Mouse (Mus musculus) myocyte (in vitro differentiated cells): ENCODE measurements at regions not wholly inside any gene's neighbourhood (a gene's known extent, or its start where the extent isn't known, plus 50 kb on each side); places are given as distances from the start of the nearest gene placed in this dataset.

Experiments
- H3K27me3 ChIP-seq: one replicate; pipeline ENCODE4 v1.6.1; 2011; ENCODE audit not compliant: control insufficient read depth, insufficient read depth, insufficient read length
- H3K36me3 ChIP-seq: one replicate; pipeline ENCODE4 v1.6.1; 2011; ENCODE audit not compliant: control insufficient read depth, insufficient read depth
- H3K4me2 ChIP-seq: one replicate; pipeline ENCODE4 v1.6.1; 2011; ENCODE audit warnings: low read depth, control low read depth
- H3K4me3 ChIP-seq: one replicate; pipeline ENCODE4 v1.5.1; 2011; ENCODE audit warnings: mild to moderate bottlenecking, control low read depth, moderate library complexity
- H3K79me2 ChIP-seq: one replicate; pipeline ENCODE4 v1.6.1; 2011; ENCODE audit not compliant: control insufficient read depth, insufficient read depth
- H3ac ChIP-seq: one replicate; pipeline ENCODE4 v1.6.1; 2011; ENCODE audit not compliant: control insufficient read depth, insufficient read length
- CEBPB ChIP-seq: IDR thresholded peaks from 2 replicates; pipeline ENCODE4 v1.6.1; 2011; ENCODE audit warnings: mild to moderate bottlenecking, moderate library complexity; ENCODE audit not compliant: poor library complexity, insufficient read depth, severe bottlenecking
- E2F4 ChIP-seq: IDR thresholded peaks from one replicate; pipeline ENCODE4 v1.6.1; 2011; ENCODE audit warnings: mild to moderate bottlenecking, control low read depth, moderate library complexity; ENCODE audit not compliant: insufficient read depth
- MAX ChIP-seq: IDR thresholded peaks from one replicate; pipeline ENCODE4 v1.6.1; 2011; ENCODE audit warnings: low read depth, mild to moderate bottlenecking, control low read depth
- MYOD1 ChIP-seq, 3 experiments: IDR thresholded peaks; one replicate each; pipeline ENCODE4 v1.6.1; 2011; ENCODE audit warnings: control low read depth in 2 of 3, low read depth in 2 of 3, mild to moderate bottlenecking in 2 of 3, moderate library complexity in 1 of 3; ENCODE audit not compliant: insufficient read length in 2 of 3, control insufficient read depth in 1 of 3
- MYOG ChIP-seq, 3 experiments: IDR thresholded peaks; one replicate each; pipeline ENCODE4 v1.6.1; 2011; ENCODE audit warnings: control low read depth in 2 of 3, low read depth in 2 of 3, mild to moderate bottlenecking in 2 of 3; ENCODE audit not compliant: insufficient read length in 2 of 3, control insufficient read depth in 1 of 3, insufficient read depth in 1 of 3
- POLR2A ChIP-seq: IDR thresholded peaks from one replicate; pipeline ENCODE4 v1.6.1; 2011; ENCODE audit warnings: low read depth, mild to moderate bottlenecking, control low read depth, moderate library complexity; ENCODE audit not compliant: insufficient read length
- POLR2AphosphoS2 ChIP-seq: IDR thresholded peaks from one replicate; pipeline ENCODE4 v1.6.1; 2011; ENCODE audit warnings: low read depth, control low read depth; ENCODE audit not compliant: insufficient read length
- REST ChIP-seq: IDR thresholded peaks from one replicate; pipeline ENCODE4 v1.6.1; 2011; ENCODE audit warnings: mild to moderate bottlenecking, control low read depth, moderate library complexity; ENCODE audit not compliant: insufficient read depth, insufficient read length
- SRF ChIP-seq: IDR thresholded peaks from one replicate; pipeline ENCODE4 v1.6.1; 2011; ENCODE audit warnings: low read depth; ENCODE audit not compliant: control insufficient read depth, insufficient read length
- TCF12 ChIP-seq: IDR thresholded peaks from one replicate; pipeline ENCODE4 v1.6.1; 2011; ENCODE audit warnings: mild to moderate bottlenecking, control low read depth; ENCODE audit not compliant: poor library complexity, insufficient read depth, severe bottlenecking
- TCF3 ChIP-seq: IDR thresholded peaks from one replicate; pipeline ENCODE4 v1.6.1; 2011; ENCODE audit warnings: low read depth, control low read depth; ENCODE audit not compliant: insufficient read length
- USF1 ChIP-seq: IDR thresholded peaks from one replicate; pipeline ENCODE4 v1.6.1; 2011; ENCODE audit warnings: low read depth, mild to moderate bottlenecking, control low read depth, moderate library complexity

GRCm38 (mm10) chr15:88072676-88073075 lies 527.4 kb upstream of the Zdhhc25 start:
- H3K4me3 ChIP-seq, result no peak overlapping the region

GRCm38 (mm10) chr15:88083911-88084310 lies 516.2 kb upstream of the Zdhhc25 start:
- H3K27me3 ChIP-seq, result no peaks in the 10 kb centered on the region
- no peak overlapping the region for H3ac ChIP-seq
- no peaks in the 10 kb centered on the region for H3K79me2 ChIP-seq
- H3K4me3 ChIP-seq, result no peak overlapping the region
- TF ChIP-seq MAX (no peak), MYOD1 (IDR thresholded peaks at IDR 0.05; ENCODE audit: control insufficient read depth in 1 of 3, insufficient read length in 2 of 3, low read depth in 2 of 3) (no peak), POLR2AphosphoS2 (no peak)
- H3K4me2 ChIP-seq, result no peak overlapping the region
- no peaks in the 10 kb centered on the region for H3K36me3 ChIP-seq

More at GRCm38 (mm10) chr15:88072676-88073075, 527.4 kb upstream of the Zdhhc25 start:
- Histone ChIP-seq H3ac (no peak overlapping the region), H3K79me2 (no peaks in the 10 kb centered on the region), H3K36me3 (no peaks in the 10 kb centered on the region), H3K27me3 (no peaks in the 10 kb centered on the region), H3K4me2 (no peak overlapping the region)
- no peak for TF ChIP-seq CEBPB
- no peak for TF ChIP-seq POLR2AphosphoS2
- TF ChIP-seq POLR2A, result no peak
- TF ChIP-seq MYOD1 (IDR thresholded peaks at IDR 0.05; ENCODE audit: control insufficient read depth in 1 of 3, insufficient read length in 2 of 3, low read depth in 2 of 3), result no peak
- TF ChIP-seq TCF12, result no peak

GRCm38 (mm10) chr15:88085631-88086030 lies 514.5 kb upstream of the Zdhhc25 start:
- H3K4me3 ChIP-seq, result no peak overlapping the region
- H3K79me2 ChIP-seq, result no peaks in the 10 kb centered on the region
- H3K4me2 ChIP-seq, result no peak overlapping the region
- H3K36me3 ChIP-seq, result no peaks in the 10 kb centered on the region
- H3K27me3 ChIP-seq, result no peaks in the 10 kb centered on the region
- TF ChIP-seq MYOG (IDR thresholded peaks at IDR 0.05; ENCODE audit: control insufficient read depth in 1 of 3, insufficient read depth in 1 of 3, insufficient read length in 2 of 3, low read depth in 2 of 3) (no peak), MAX (no peak), MYOD1 (IDR thresholded peaks at IDR 0.05; ENCODE audit: control insufficient read depth in 1 of 3, insufficient read length in 2 of 3, low read depth in 2 of 3) (no peak), TCF3 (no peak), POLR2AphosphoS2 (no peak), POLR2A (no peak)
- no peak overlapping the region for H3ac ChIP-seq

- Histone ChIP-seq H3K36me3 (no peaks in the 10 kb centered on the region), H3ac (no peak overlapping the region), H3K27me3 (no peaks in the 10 kb centered on the region), H3K4me3 (no peak overlapping the region), H3K79me2 (no peaks in the 10 kb centered on the region), H3K4me2 (no peak overlapping the region)
- TF ChIP-seq SRF (no peak), POLR2A (no peak), TCF3 (no peak), REST (no peak), MYOG (IDR thresholded peaks at IDR 0.05; ENCODE audit: control insufficient read depth in 1 of 3, insufficient read depth in 1 of 3, insufficient read length in 2 of 3, low read depth in 2 of 3) (no peak), USF1 (no peak), E2F4 (no peak), POLR2AphosphoS2 (no peak), MYOD1 (IDR thresholded peaks at IDR 0.05; ENCODE audit: control insufficient read depth in 1 of 3, insufficient read length in 2 of 3, low read depth in 2 of 3) (no peak), TCF12 (no peak)
Observed at GRCm38 (mm10) chr15:88089486-88089885, 510.6 kb upstream of the Zdhhc25 start.

- Histone ChIP-seq H3K79me2 (no peaks in the 10 kb centered on the region), H3K4me2 (no peak overlapping the region), H3K4me3 (no peak overlapping the region), H3K36me3 (no peaks in the 10 kb centered on the region), H3K27me3 (no peaks in the 10 kb centered on the region), H3ac (no peak overlapping the region)
- no peak for TF ChIP-seq TCF12
- TF ChIP-seq POLR2A, result no peak
- TF ChIP-seq USF1, result no peak
- no peak for TF ChIP-seq MYOG (IDR thresholded peaks at IDR 0.05; ENCODE audit: control insufficient read depth in 1 of 3, insufficient read depth in 1 of 3, insufficient read length in 2 of 3, low read depth in 2 of 3)
- no peak for TF ChIP-seq MAX
- TF ChIP-seq REST, result no peak
- TF ChIP-seq SRF, result no peak
- no peak for TF ChIP-seq POLR2AphosphoS2
- no peak for TF ChIP-seq MYOD1 (IDR thresholded peaks at IDR 0.05; ENCODE audit: control insufficient read depth in 1 of 3, insufficient read length in 2 of 3, low read depth in 2 of 3)
- TF ChIP-seq E2F4, result no peak
- no peak for TF ChIP-seq TCF3
- no peak for TF ChIP-seq CEBPB
Observed at GRCm38 (mm10) chr15:88091390-88091789, 508.7 kb upstream of the Zdhhc25 start.
